Mouse (Mus musculus): ENCODE results near the gene Tbc1d2. TPM values are rescaled to one million over a fixed set of nuclear protein-coding genes. Genes with fewer than 3 reads are reported as not detected.
"Not testable (repeated sequence)": the region's sequence is repeated elsewhere in the genome, so short reads cannot be mapped to it uniquely, and the experiment has no call there.

Gene Tbc1d2
- polyA plus RNA-seq, 1 experiment from 2014 or later, result 1.8 TPM

DNA sequence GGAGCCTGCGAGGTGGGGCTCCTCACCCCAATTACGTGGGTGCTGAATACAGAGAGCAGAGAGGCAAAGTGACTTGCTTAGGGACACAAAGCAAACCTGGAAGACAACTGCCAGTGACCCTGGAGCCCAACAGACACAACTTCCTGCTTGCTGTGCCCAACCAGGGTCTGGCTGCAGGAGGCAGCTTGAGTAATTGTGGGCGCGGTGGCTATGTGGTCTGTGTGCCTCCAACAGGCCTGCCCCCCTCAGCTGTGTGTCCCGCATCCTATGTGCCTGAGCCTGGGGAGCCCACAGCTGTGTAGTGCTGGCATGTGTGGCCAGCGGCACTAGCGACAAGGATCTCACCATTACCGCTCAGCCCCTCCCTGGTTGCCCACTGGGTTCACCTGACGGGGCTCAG is 35.4 kb downstream of the Tbc1d2 start:
- Histone ChIP-seq H3K4me1 (peaks cover 4% of the 10 kb centered on the region), H3K27me3 (ENCODE audit: low read depth, poor library complexity, severe bottlenecking) (peaks cover 23% of the 10 kb centered on the region), H3K27ac (no peak overlapping the region; the same call in 1 of the 2 replicates), H3K4me3 (no peak overlapping the region), H3K36me3 (no peaks in the 10 kb centered on the region), H3K9me3 (replicated peaks) (no peaks in the 10 kb centered on the region)
- WGBS, result 76% methylated on average over 9 of the region's 9 CpGs
- no peak for DNase-seq (ENCODE audit: low spot score)

DNA sequence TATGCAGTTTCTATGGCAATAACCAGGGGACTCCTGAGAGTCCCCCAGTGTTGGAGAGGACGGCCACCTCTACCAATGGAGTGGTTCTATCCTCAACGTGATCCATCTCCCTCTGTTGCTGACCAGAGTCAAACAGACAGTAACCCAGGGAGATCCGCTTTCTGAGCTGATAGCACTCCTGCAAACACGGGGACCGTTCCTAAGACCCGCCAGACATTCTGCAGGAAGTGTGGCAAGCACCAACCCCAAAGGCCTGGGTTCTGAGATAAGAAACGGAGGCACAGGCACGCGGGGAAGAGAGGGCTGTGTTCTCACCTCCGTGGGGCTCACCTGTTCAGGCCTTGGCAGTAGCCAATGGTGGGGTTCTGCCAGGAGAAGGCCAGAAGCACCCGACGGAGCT is 36.4 kb downstream of the Tbc1d2 start:
- no peaks in the 10 kb centered on the region for H3K36me3 ChIP-seq
- no peak overlapping the region for H3K27ac ChIP-seq
- peaks cover 4% of the 10 kb centered on the region for H3K4me1 ChIP-seq
- no peak for DNase-seq (ENCODE audit: low spot score)
- H3K9me3 ChIP-seq (replicated peaks), result no peaks in the 10 kb centered on the region
- 78% methylated on average over 12 of the region's 12 CpGs for WGBS
- peaks cover 26% of the 10 kb centered on the region for H3K27me3 ChIP-seq (ENCODE audit: low read depth, poor library complexity, severe bottlenecking)
- H3K4me3 ChIP-seq, result no peak overlapping the region

DNA sequence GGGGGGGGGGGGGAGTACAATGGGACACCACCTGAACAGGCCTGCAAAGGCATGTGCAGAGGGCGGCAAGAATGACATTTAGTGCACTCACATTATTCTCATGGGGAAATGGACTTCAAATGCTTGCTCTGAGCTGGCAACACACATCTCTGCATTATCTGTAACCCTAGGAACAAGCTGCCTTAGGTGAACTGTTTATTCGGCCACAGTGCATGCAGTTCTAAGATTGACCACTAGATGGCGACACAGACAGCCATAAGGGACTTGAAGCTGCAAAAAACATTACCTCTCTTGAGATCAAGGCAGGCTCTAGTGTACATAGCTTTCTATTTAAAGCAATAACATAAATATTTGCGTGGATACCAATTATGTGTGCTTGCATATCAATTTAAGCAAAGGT is 38.8 kb downstream of the Tbc1d2 start:
- Histone ChIP-seq H3K36me3 (no peaks in the 10 kb centered on the region), H3K27ac (no peak overlapping the region), H3K4me3 (no peak overlapping the region), H3K27me3 (ENCODE audit: low read depth, poor library complexity, severe bottlenecking) (peaks cover 48% of the 10 kb centered on the region), H3K9me3 (replicated peaks) (no peaks in the 10 kb centered on the region), H3K4me1 (no peaks in the 10 kb centered on the region; the same call in 1 of the 2 replicates)
- 1% methylated on average over 4 of the region's 4 CpGs for WGBS
- peak; percentile 89 for DNase-seq (ENCODE audit: low spot score)

DNA sequence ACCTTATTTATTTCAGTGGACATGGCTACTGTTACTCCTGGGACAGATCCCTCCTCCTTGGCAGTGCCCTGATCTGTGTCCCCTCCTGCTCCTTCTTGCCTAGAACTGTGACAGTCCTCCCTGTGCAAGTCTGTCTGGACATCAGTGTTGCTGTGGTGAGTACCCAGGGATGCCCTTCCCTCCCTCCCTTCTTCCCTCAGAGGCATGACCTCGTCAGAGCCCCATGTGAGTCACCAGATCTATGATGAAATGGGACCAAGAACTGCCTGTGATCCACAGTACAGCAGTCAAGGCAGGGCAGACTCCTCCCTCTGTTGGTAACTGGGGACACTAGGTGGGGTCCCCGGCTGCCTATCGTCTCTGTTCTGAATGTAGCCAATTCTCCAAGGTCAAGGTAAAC is 42.4 kb downstream of the Tbc1d2 start:
- peaks cover 20% of the 10 kb centered on the region for H3K4me1 ChIP-seq
- no peaks in the 10 kb centered on the region for H3K36me3 ChIP-seq
- DNase-seq (ENCODE audit: low spot score), result no peak
- H3K27me3 ChIP-seq (ENCODE audit: low read depth, poor library complexity, severe bottlenecking), result peaks cover 59% of the 10 kb centered on the region
- 85% methylated on average over 3 of the region's 3 CpGs for WGBS
- no peaks in the 10 kb centered on the region for H3K9me3 ChIP-seq (replicated peaks)
- no peak overlapping the region for H3K27ac ChIP-seq
- H3K4me3 ChIP-seq, result no peak overlapping the region

DNA sequence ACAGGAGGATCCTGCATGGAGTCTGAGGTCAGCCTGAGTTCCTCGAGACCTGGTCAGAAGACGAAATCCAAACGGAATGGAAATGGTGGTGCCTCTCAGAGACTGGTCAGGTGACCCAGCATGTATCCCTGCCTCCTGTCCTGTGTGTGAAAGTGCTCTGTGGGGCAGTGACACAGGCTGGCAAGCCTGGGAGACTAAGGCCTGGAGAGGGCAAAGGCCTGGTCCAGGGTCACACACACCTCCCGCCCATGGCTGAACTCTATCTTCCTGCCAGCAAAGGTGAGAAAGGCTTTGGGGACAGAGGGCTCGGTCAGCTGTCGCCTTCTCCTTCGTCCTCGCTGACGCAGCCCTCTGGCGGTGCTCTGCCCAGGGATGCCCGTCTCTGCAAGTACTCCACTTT is 44.6 kb downstream of the Tbc1d2 start:
- Histone ChIP-seq H3K4me1 (peaks cover 28% of the 10 kb centered on the region), H3K36me3 (no peaks in the 10 kb centered on the region), H3K27me3 (ENCODE audit: low read depth, poor library complexity, severe bottlenecking) (peaks cover 81% of the 10 kb centered on the region), H3K9me3 (replicated peaks) (no peaks in the 10 kb centered on the region), H3K4me3 (no peak overlapping the region), H3K27ac (no peak overlapping the region)
- DNase-seq (ENCODE audit: low spot score), result no peak
- 54% methylated on average over 11 of the region's 11 CpGs for WGBS

DNA sequence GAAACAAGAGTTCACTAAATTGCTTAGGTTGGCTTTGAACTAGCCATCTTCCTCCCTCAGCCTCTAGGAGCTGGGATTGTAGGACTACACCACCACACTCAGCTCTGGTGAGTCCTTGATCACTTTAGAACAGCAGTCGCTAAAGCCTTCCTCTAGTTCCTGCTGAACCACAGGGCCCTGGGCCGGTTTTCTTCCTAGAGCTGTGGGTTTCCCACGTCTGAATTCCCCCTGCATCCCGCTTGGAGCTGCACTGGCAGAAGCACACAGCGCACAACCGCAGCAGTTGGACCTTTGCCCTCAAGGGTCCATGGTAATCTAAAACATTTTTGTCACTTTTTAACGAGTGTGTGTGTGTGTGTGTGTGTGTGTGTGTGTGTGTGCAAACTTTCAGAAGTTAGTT is 47.3 kb downstream of the Tbc1d2 start:
- H3K36me3 ChIP-seq, result no peaks in the 10 kb centered on the region
- no peak overlapping the region for H3K27ac ChIP-seq
- no peak for DNase-seq (ENCODE audit: low spot score)
- H3K4me3 ChIP-seq, result no peak overlapping the region
- H3K27me3 ChIP-seq (ENCODE audit: low read depth, poor library complexity, severe bottlenecking), result peaks cover 91% of the 10 kb centered on the region
- 58% methylated on average over 7 of the region's 7 CpGs for WGBS
- H3K4me1 ChIP-seq, result peaks cover 28% of the 10 kb centered on the region
- H3K9me3 ChIP-seq (replicated peaks), result no peaks in the 10 kb centered on the region

DNA sequence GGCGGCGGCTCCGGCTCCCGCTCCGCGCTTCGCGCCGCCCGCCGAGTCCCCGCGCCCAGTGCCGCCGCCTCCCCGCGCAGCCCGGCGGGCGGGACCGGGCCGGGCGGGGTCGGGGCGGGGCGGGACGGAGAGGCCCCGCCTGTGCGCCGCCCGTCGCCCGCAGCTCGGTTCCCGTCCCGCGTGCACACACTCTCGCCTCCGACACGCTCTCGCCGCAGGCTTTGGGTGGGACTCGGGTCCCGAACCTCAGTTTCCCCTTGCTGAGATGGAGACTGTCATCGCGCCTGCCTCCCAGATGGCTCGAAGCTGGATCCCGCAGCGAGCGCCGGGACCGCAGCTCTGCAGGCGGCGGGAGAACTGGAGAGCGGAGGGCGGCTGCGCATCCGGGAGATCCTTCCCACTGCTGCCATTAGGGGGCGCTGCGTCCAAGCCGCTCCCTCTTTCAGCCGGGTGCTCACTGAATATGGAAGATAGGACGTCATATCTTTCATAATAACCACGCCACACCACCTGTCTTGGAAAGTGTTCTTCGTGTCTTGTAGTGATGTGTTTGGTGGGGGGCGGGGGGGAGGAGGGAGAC is 48.1 kb downstream of the Tbc1d2 start, which contains the start of gene Coro2a:
TSS of gene Coro2a (minus strand) at position 359 of the 580 bp plus-strand sequence.
- peak; percentile 92 for DNase-seq (ENCODE audit: low spot score)
- H3K36me3 ChIP-seq, result no peaks in the 10 kb centered on the region
- H3K4me1 ChIP-seq, result peaks cover 28% of the 10 kb centered on the region
- H3K27me3 ChIP-seq (ENCODE audit: low read depth, poor library complexity, severe bottlenecking), result peaks cover 92% of the 10 kb centered on the region
- no peaks in the 10 kb centered on the region for H3K9me3 ChIP-seq (replicated peaks)
- peak within 1 kb of the TSS; percentile 62 for H3K4me3 ChIP-seq
- H3K27ac ChIP-seq, result peak within 1 kb of the TSS; percentile 64
- 3% methylated on average over 61 of the region's 66 CpGs for WGBS

DNA sequence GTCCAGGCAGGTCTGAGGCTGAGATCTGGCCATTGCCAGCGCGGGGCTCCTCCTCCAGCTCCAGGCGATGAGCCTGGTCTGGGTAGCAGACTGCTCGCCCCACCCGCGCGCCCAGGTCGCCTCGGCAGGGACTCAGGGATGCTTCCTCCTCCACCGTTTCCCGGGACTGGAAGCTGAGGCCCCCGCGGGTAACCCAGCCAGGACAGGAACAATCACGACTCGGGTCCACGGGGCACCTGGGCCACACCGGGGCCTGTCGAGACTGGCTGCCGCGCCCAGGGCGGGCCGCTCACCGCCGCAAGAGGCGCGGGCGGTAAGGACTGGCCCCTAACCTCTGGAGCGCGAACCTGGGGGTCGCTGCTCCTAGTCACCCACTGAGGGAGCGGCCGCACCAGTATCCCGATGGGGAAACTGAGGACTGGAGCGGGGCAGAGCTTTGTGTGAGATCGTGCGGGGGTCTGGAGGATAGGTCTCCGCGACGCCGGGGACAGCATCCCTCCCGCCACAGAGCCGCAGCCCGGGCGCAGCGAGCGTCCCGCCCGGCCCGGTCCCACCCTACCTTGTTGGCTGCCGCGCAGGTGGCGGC is 48.7 kb downstream of the Tbc1d2 start:
- Histone ChIP-seq H3K4me1 (peaks cover 28% of the 10 kb centered on the region), H3K9me3 (replicated peaks) (no peaks in the 10 kb centered on the region), H3K27ac (peak overlapping the region; percentile 64), H3K36me3 (no peaks in the 10 kb centered on the region), H3K27me3 (ENCODE audit: low read depth, poor library complexity, severe bottlenecking) (peaks cover 92% of the 10 kb centered on the region), H3K4me3 (peak overlapping the region; percentile 62)
- under 1% methylated on average over 44 of the region's 52 CpGs for WGBS
- DNase-seq (ENCODE audit: low spot score), result peak; percentile 62

DNA sequence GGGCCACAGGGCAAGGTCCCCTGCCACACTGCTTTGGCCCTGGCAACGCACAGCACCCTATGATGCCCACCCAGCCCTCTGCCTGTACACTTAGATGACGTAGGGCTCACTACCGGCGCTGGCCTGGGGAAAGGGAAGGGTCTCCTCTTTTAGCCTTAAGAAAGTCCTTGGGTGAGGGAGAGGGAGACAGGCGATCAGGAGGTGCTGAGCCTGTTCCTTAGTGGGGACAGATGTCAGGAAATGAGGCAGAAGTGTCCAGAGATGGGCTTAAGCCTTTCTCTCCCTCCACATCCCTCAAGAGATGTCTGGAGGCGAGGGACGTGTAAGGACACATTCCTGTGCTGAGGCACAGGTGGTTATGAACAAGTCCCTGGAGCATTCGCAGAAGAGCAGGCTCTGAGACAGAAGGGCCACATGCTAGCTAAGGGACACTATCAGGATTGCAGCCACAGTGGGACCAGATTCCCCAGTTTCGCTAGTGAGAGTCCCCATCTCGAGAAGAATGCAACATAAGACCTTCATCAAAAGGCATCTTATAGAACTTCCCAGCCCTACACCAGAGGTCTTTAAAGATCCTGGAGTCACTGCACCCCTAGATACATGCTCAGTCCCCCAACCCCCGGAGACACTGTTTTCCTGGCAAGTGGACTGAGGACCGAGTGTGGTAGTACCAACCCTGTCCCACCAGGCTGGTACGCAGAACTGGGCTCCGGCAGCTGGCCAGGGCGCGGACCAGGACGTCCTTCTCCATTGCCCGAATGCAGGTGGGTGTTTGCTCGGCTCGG is 49.3 kb downstream of the Tbc1d2 start:
- DNase-seq (ENCODE audit: low spot score), result no peak
- Histone ChIP-seq H3K4me3 (peak overlapping the region; percentile 62), H3K27me3 (ENCODE audit: low read depth, poor library complexity, severe bottlenecking) (peaks cover 92% of the 10 kb centered on the region), H3K4me1 (peaks cover 25% of the 10 kb centered on the region), H3K27ac (peak overlapping the region; percentile 64), H3K9me3 (replicated peaks) (no peaks in the 10 kb centered on the region), H3K36me3 (no peaks in the 10 kb centered on the region)
- 38% methylated on average over 20 of the region's 20 CpGs for WGBS

DNA sequence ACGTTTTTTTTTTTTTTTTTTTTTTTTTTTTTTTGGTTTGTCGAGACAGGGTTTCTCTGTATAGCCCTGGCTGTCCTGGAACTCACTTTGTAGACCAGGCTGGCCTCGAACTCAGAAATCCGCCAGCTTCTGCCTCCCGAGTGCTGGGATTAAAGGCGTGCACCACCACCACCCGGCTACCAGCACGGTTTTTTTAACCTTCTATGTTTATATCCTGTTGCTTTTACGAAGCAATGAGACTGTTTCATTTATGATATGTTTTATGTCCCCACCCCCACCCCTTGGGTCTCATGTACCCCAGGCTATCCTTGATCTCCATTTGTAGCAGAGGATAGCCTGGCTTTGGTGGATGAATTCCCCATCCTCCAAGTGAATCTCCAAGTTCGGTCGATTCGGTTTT is 50.4 kb downstream of the Tbc1d2 start:
- not testable (repeated sequence) for H3K27ac ChIP-seq; H3K4me3 ChIP-seq; H3K9me3 ChIP-seq (replicated peaks); H3K36me3 ChIP-seq; DNase-seq (ENCODE audit: low spot score)
- WGBS, result 84% methylated on average over 11 of the region's 12 CpGs
- Histone ChIP-seq H3K4me1 (peaks cover 19% of the 10 kb centered on the region), H3K27me3 (ENCODE audit: low read depth, poor library complexity, severe bottlenecking) (peaks cover 86% of the 10 kb centered on the region)

DNA sequence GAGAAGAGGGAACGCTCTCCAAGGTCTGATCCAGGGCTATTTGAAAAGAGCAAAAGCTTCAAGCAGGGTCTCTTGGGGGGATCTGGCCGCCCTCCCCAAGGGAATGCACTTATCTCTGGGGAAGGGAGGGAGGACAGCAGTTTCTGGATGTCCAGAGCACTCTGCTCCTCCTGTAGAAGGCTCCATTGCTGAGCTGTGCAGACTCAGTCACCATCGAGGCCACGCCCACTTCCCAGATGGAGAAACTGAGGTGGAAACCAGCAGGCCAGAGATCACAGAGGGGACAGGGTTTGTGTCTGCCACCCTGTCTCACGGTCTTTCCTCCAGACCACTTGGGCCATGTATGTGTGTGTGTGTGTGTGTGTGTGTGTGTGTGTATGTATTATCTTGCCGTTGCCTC is 51.0 kb downstream of the Tbc1d2 start:
- H3K9me3 ChIP-seq (replicated peaks), result no peaks in the 10 kb centered on the region
- 77% methylated on average over 6 of the region's 6 CpGs for WGBS
- H3K27ac ChIP-seq, result no peak overlapping the region
- H3K27me3 ChIP-seq (ENCODE audit: low read depth, poor library complexity, severe bottlenecking), result peaks cover 83% of the 10 kb centered on the region
- DNase-seq (ENCODE audit: low spot score), result no peak
- H3K4me3 ChIP-seq, result no peak overlapping the region
- H3K36me3 ChIP-seq, result no peaks in the 10 kb centered on the region
- peaks cover 13% of the 10 kb centered on the region for H3K4me1 ChIP-seq

DNA sequence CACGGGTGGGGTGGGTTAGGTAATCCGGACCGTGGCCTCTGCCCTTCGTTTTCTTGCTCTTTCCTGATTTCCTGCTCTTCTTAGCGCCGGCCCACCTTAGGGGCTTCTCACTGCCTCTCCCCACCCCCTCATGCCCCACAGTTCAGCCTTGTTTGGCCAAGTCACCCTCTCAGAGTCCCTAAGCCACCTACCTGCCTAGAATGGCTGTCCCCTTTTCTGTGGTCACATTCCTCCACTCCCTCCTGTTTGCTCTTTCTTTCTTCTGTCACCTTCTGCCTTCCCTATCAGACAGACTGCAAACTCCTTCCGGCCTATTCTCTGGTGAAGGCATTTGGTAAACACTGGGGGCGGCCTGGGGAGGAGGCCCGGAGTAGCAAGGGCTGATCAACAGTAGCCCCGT is 51.9 kb downstream of the Tbc1d2 start:
- Histone ChIP-seq H3K4me3 (no peak overlapping the region), H3K36me3 (no peaks in the 10 kb centered on the region), H3K9me3 (replicated peaks) (no peaks in the 10 kb centered on the region), H3K4me1 (peaks cover 17% of the 10 kb centered on the region), H3K27ac (no peak overlapping the region), H3K27me3 (ENCODE audit: low read depth, poor library complexity, severe bottlenecking) (peaks cover 74% of the 10 kb centered on the region)
- WGBS, result 71% methylated on average over 10 of the region's 10 CpGs
- no peak for DNase-seq (ENCODE audit: low spot score)

DNA sequence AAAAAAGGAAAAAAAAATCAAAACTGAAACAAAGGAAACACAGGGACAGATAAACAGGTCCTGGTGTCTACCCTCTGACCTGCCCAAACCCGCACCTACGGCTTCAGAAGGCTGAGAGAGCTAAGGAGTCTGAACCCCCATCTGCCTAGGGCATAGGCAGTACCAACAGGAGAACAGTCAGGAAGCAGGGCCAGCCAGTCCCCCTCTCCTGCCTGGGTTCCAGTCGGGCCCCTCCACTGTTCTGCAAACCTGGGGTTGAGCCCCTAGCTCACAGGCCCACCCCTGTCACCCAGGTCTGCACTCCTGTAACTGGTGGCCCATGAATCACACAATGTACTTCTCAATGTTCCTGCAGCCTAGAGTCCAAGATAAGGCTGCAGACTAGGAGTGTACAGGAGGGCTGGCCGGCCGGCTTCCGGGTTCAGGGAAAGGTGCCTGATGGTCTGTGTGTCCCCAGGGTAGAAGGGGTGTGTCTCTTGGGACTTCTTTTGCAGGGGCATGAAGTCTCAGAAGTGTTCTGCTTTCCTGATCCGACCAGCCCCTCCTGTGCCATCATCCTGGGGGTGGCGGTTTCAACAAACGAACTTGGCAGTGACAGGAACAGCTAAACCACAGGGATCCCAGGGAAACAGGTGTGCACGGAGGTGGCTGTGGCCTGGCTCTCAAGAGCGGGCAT is 52.6 kb downstream of the Tbc1d2 start:
- Histone ChIP-seq H3K4me1 (peaks cover 14% of the 10 kb centered on the region), H3K27me3 (ENCODE audit: low read depth, poor library complexity, severe bottlenecking) (peaks cover 68% of the 10 kb centered on the region), H3K27ac (no peak overlapping the region), H3K9me3 (replicated peaks) (no peaks in the 10 kb centered on the region), H3K36me3 (no peaks in the 10 kb centered on the region), H3K4me3 (no peak overlapping the region)
- no peak for DNase-seq (ENCODE audit: low spot score)
- WGBS, result 74% methylated on average over 11 of the region's 11 CpGs
